Mouse (Mus musculus) embryonic facial prominence, embryonic 10.5 days (tissue): ENCODE data around the gene Cgn. TPM values are rescaled to one million over a fixed set of nuclear protein-coding genes. Genes with fewer than 3 reads are reported as not detected.

ENCODE experiments used
- DNase-seq: peaks from one replicate; pipeline ENCODE4 v3.0.0-alpha.2; 2017; ENCODE audit warnings: low spot score
- H3K27ac ChIP-seq: fragments of 300-500 bp; sonication (generic); replicated peaks from 2 replicates; pipeline ENCODE4 v1.5.1; 2016; ENCODE audit warnings: mild to moderate bottlenecking
- H3K27me3 ChIP-seq: fragments of 300-500 bp; sonication (generic); replicated peaks from 2 replicates; pipeline ENCODE4 v1.6.1; 2016; ENCODE audit warnings: low read depth, mild to moderate bottlenecking; ENCODE audit not compliant: poor library complexity, severe bottlenecking
- H3K36me3 ChIP-seq: fragments of 300-500 bp; sonication (generic); replicated peaks from 2 replicates; pipeline ENCODE4 v1.6.1; 2016; ENCODE audit warnings: mild to moderate bottlenecking, moderate library complexity
- H3K4me1 ChIP-seq: fragments of 300-500 bp; sonication (generic); 2 replicates; pipeline ENCODE4 v1.6.1; 2016
- H3K4me3 ChIP-seq: fragments of 300-500 bp; sonication (generic); 2 replicates; pipeline ENCODE4 v1.5.1; 2016; ENCODE audit warnings: mild to moderate bottlenecking, moderate library complexity
- H3K9me3 ChIP-seq: fragments of 300-500 bp; sonication (generic); 2 replicates; pipeline ENCODE4 v1.6.1; 2016; ENCODE audit warnings: mild to moderate bottlenecking
- WGBS: fragments of 180-500 bp; shearing (Covaris S2); methylation state at CpG from one replicate; pipeline ENCODE4 v1.1.7; 2016; 5-methylcytosine and 5-hydroxymethylcytosine counted together
- polyA plus RNA-seq: library from polyadenylated mRNA; unstranded; fragments of >200 nt; fragmentation: Nextera tagmentation; extraction: Ambion mirVana; gene quantifications from 2 replicates; pipeline ENCODE4 v1.2.1, GENCODE M21; 2016

The Cgn gene
- polyA plus RNA-seq: 10.7 and 10.8 TPM in 2 replicates

DNA sequence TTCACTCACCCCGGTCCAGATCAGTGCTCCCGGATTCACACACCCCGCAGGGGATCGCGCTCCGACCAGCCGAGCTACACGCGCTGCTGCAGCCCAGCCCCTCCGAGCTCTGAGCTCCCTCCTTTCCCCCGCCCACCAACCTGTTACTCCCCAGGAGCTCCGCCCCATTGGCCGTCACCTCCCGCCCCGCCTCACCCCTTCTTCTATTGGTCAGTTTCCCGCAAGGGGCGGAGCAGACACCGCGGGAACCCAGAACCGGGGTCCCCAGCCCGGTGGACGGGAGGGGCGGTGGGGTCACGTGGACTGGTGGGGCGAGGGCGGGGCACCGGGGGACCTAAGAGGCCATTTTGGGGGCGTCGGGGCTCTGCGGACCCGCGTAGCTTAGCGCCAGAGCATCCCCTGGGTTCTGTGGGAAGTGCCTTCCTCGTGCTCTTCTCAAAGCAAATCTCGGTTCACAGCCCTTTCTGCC lies at the start of gene Cgn:
Gene Cgn (minus strand): TSS at position 126 of the 469 bp plus-strand sequence.
- H3K4me1 ChIP-seq: peaks cover 38% of the 10 kb centered on the region
- WGBS: under 1% methylated on average over 35 of the region's 35 CpGs
- H3K4me3 ChIP-seq: peak within 1 kb of the TSS; percentile 68
- no peaks in the 10 kb centered on the region for H3K36me3 ChIP-seq
- DNase-seq: peak; percentile 98
- no peaks in the 10 kb centered on the region for H3K9me3 ChIP-seq
- peaks cover 41% of the 10 kb centered on the region for H3K27me3 ChIP-seq
- H3K27ac ChIP-seq: peak within 1 kb of the TSS; percentile 85

DNA sequence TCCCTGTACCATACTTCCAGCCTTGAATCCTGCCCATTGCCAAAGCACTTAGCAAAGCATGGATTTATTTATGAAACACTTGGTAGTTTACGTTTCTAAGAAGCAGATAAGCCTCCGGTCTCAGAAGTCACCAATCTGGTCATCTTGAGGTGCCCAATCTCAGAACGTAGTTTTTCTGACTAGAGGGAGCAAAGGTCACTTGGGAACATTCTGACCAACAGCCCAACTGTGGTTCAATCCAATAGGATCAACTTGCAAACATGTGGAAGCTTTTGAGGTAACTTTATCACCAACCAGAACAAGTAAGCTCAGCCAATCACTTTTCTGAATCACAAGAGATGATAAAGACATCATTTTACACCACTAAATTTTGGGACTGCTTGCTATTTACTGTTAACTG lies 49.1 kb upstream of the Cgn start:
- DNase-seq: no peak
- H3K27me3 ChIP-seq: no peaks in the 10 kb centered on the region
- H3K36me3 ChIP-seq: peaks cover 5% of the 10 kb centered on the region; the same call in 1 of the 2 replicates
- 79% methylated on average over 3 of the region's 3 CpGs for WGBS
- no peaks in the 10 kb centered on the region for H3K9me3 ChIP-seq
- peaks cover 15% of the 10 kb centered on the region for H3K4me1 ChIP-seq
- H3K27ac ChIP-seq: no peak overlapping the region
- H3K4me3 ChIP-seq: no peak overlapping the region

DNA sequence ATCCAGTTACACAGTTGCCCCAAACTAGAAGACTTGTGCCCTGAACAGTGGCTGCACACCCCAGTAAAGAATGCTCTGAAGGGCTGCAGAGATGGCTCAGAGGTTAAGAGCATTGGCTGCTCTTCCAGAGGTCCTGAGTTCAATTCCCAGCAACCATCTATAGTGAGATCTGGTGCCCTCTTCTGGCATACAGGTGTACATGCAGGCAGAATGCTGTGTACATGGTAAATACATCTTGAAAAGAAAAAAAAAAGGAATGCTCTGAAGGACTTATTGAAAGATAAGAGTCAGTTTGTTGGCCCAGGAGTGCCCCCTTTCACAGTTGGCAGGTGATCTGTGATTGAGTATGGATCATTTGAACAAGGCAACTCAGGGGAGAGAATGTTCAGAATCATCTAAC lies 47.1 kb upstream of the Cgn start:
- no peak overlapping the region for H3K4me3 ChIP-seq
- no peak overlapping the region for H3K27ac ChIP-seq
- no peak for DNase-seq
- H3K27me3 ChIP-seq: no peaks in the 10 kb centered on the region
- H3K36me3 ChIP-seq: no peaks in the 10 kb centered on the region
- H3K4me1 ChIP-seq: peaks cover under 1% of the 10 kb centered on the region; the same call in 1 of the 2 replicates
- H3K9me3 ChIP-seq: no peaks in the 10 kb centered on the region

DNA sequence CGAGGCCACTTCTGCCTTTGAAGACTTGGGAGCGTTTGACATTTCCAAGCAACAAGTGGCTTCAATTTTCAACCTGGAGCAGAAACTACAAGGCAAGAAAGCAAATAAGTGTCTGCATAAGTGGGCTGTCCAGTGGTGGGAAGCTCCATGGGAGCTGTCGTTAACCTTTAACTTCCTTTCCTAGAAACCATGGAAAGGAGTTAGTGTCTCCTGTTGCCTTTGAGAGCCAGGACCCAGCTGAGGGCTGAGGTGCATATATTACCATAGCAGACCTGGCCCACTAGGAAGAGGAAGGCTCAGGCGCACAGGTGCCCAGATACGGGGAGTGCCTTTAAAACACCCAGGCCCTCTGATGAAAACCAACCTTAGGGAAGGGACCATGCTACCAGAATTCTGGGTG lies 46.4 kb upstream of the Cgn start:
- Histone ChIP-seq H3K36me3 (no peaks in the 10 kb centered on the region), H3K9me3 (no peaks in the 10 kb centered on the region), H3K27ac (no peak overlapping the region), H3K4me1 (no peaks in the 10 kb centered on the region), H3K4me3 (no peak overlapping the region), H3K27me3 (no peaks in the 10 kb centered on the region)
- 78% methylated on average over 5 of the region's 5 CpGs for WGBS
- no peak for DNase-seq

DNA sequence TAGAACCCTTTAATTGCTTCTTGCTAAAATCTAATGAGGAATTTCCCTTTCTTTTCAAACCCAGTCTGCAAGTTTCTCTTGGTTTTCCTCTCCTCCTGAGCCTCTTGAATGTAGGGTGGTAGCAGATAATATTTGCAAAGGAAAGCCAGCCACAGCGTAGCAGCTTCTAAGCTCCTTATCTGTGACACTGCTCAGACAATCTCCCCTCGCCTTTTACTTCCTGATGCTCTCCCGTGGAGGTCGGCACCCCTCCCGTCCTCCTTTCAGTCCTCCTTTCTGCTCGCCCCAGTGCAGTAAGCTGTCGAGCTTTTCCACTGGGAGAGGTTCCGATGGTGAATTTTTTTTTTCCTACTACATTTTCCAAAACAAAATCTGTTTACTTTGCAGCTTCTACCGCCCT lies 45.8 kb upstream of the Cgn start:
- no peaks in the 10 kb centered on the region for H3K9me3 ChIP-seq
- H3K27me3 ChIP-seq: no peaks in the 10 kb centered on the region
- 20% methylated on average over 9 of the region's 9 CpGs for WGBS
- H3K36me3 ChIP-seq: no peaks in the 10 kb centered on the region
- no peak for DNase-seq
- H3K4me3 ChIP-seq: no peak overlapping the region
- no peak overlapping the region for H3K27ac ChIP-seq
- no peaks in the 10 kb centered on the region for H3K4me1 ChIP-seq

DNA sequence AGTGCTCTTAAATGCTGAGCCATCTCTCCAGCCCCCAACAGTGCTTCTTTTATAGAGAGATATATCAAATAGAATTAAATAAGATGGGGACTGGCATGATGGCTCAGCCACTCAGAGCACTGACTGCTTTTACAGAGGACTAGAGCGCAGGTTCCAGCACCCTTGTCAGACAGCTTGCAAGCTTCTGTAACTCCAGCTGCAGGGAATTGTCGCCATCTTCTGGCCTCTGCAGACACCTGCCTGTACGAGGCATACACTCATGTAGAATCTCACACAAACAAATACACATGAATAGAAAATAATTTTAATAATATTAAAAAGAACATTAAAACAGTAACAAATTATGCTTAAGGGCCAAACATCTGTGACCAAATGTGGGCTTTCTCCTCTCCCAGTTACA lies 37.8 kb upstream of the Cgn start:
- DNase-seq: no peak
- Histone ChIP-seq H3K36me3 (no peaks in the 10 kb centered on the region), H3K9me3 (no peaks in the 10 kb centered on the region), H3K27ac (no peak overlapping the region), H3K4me3 (no peak overlapping the region), H3K4me1 (peaks cover 10% of the 10 kb centered on the region), H3K27me3 (no peaks in the 10 kb centered on the region)
- WGBS: 79% methylated on average over 3 of the region's 3 CpGs

DNA sequence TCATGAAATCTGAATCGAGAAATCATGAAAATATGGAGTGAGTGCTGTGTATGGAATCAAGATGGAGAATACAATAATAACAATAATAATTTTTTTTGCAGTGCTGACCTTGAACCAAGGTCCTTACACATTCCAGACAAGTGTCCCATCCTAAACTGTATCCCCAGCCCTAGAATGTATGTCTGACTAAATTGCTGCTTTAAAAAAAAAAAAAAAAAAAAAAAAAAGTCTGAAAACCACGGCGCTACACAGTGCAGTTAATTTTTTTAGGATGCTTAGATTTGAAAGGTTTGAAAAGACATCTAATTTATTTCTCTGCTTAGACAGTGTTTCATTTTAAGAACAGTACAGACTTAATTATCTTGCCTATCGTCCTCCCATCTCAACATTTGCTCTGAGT lies 35.8 kb upstream of the Cgn start:
- Histone ChIP-seq H3K27ac (no peak overlapping the region), H3K4me1 (peaks cover 13% of the 10 kb centered on the region), H3K4me3 (peak overlapping the region; percentile 74)

DNA sequence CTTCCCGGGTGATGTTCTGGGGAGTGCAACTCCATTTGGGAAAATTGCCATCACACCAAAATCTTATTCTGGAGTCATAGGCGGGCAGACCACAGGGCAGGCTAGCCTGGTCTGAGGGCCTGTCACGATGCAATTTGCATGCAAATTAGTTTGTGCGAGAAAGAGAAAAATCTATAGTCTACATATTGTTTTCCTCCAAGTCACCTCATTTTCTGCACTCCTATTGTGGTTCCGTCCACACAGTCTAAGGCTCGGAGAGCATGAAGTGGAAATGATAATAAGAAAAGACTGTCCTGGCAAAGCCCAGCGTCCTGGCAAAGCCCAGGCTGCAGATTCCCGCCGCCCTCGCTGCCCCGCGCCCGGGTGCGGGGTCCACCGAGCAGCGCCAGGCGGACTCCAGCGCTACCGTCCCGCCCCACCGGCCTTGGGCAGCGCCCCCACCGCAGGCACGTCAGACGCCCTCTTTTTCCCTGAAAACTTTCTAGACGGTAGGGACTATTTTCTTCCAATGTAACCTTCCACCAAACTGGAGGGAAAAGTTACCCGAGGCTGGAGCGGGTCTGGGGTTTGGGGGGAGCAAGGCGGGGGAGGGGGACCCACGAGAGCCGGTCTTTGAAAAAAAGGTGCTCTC lies 34.8 kb upstream of the Cgn start:
- Histone ChIP-seq H3K27me3 (peaks cover 7% of the 10 kb centered on the region), H3K4me3 (peak overlapping the region; percentile 74), H3K9me3 (no peaks in the 10 kb centered on the region), H3K4me1 (peaks cover 13% of the 10 kb centered on the region), H3K36me3 (no peaks in the 10 kb centered on the region), H3K27ac (peak overlapping the region; percentile 97)
- 3% methylated on average over 31 of the region's 31 CpGs for WGBS
- peak; percentile 77 for DNase-seq

More for the DNA sequence above, 35.8 kb upstream of the Cgn start:
- H3K9me3 ChIP-seq: no peaks in the 10 kb centered on the region
- H3K27me3 ChIP-seq: peaks cover 7% of the 10 kb centered on the region
- DNase-seq: no peak
- H3K36me3 ChIP-seq: no peaks in the 10 kb centered on the region
- 91% methylated on average over 4 of the region's 4 CpGs for WGBS

DNA sequence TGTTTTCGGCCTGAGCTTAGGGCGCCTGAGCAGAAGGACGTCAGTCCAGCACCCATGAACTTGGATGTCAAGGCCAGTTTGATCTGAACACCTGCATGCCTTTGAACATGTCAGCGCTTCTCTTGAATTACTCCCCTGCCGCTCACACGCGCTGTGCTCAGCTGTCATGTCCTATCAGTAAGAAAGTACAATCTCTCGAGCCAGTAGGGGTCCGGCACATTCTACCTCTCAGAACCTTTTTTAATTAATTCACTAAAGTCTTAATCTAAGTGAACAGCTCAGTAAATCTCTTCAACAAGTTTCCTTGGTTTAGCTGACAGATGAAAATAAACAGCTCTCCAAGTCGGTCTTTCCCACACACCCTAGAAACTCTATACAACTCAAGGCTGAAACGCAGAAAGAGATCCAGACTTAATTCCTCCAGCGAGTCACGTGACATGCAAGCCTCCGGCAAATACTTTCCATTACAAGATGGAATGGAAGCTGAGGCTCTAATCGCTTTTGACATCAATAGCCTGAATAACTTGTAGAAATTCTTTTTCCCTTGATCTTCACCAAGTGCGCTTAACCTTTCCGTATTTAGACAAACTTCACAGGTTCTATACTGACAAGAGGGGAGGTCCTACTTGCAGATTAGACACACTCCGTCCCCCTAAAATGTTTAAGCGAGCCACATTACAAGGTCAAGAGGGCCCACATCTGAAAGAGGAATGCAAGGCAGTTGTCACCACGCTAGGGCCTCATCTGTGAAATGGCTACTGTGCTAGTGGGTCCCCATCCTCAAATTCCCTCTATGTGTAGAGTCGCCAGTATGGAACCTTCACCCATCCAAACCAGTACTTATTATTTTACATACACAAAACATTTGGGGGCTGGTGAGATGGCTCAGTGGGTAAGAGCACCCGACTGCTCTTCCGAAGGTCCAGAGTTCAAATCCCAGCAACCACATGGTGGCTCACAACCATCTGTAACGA lies 33.4 kb upstream of the Cgn start:
- H3K36me3 ChIP-seq: no peaks in the 10 kb centered on the region
- no peak overlapping the region for H3K4me3 ChIP-seq
- H3K27me3 ChIP-seq: peaks cover 10% of the 10 kb centered on the region
- H3K9me3 ChIP-seq: no peaks in the 10 kb centered on the region
- peaks cover 13% of the 10 kb centered on the region for H3K4me1 ChIP-seq
- 66% methylated on average over 24 of the region's 24 CpGs for WGBS
- DNase-seq: peak; percentile 48
- no peak overlapping the region for H3K27ac ChIP-seq

DNA sequence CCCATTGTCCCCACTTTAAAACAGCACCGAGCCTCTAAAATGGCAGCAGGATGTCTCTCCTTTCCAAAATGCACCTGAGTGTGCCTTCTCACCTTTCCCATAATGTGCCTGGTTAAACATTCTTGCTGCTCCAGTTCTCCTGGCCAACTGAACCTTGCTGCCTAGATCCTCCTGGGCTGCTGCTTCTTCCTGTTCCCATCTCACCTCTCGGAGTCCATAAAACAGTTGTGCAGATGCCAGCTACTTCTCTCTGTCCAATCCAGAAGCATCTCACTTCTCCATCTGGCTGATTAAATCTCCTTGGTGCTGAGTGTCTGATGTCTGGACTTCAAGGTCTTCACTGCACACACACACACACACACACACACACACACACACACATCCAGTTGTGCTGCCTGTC lies 31.4 kb upstream of the Cgn start:
- H3K36me3 ChIP-seq: no peaks in the 10 kb centered on the region
- peaks cover 10% of the 10 kb centered on the region for H3K27me3 ChIP-seq
- no peak overlapping the region for H3K27ac ChIP-seq
- peaks cover 13% of the 10 kb centered on the region for H3K4me1 ChIP-seq
- 85% methylated on average over 2 of the region's 2 CpGs for WGBS
- no peaks in the 10 kb centered on the region for H3K9me3 ChIP-seq
- H3K4me3 ChIP-seq: no peak overlapping the region
- no peak for DNase-seq

DNA sequence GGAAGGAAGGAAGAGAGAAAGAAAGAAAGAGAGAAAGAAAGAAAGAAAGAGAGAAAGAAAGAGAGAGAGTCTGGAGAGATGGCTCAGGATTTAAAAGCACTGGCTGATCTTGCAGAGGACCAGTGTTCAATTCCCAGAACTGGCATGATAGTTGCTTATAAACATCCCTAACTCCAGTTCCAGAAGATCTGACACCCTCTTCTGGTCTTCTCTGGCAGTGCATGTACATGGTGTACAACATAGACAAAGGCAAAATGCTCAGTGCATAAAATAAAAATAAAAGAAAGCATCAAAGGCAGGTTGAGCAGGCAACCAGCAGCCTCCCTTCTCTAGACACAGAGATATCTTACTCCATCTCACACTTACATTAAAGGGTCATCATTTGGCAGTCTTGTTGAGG lies 29.3 kb upstream of the Cgn start:
- Histone ChIP-seq H3K9me3 (no peaks in the 10 kb centered on the region), H3K4me1 (peaks cover 5% of the 10 kb centered on the region), H3K27ac (no peak overlapping the region), H3K4me3 (no peak overlapping the region), H3K36me3 (no peaks in the 10 kb centered on the region), H3K27me3 (peaks cover 10% of the 10 kb centered on the region)
- DNase-seq: no peak

DNA sequence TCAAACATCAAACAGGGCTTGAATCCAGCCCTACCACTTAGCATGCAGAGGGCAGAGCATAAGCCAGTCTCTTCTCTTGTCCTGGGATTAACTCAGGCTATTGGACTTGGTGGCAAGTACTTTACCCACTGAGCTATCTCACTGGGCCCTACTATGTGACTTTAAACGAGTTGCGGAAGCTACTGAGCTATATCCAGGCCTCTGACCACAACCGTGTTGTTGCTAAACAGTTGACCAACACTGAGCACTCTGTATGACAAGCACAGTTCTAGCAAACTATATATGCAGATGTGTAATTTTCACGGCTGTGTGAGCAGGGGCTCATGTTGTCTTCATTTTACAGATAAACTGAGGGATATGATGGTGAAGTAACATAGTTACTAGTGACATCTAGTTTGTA lies 28.4 kb upstream of the Cgn start:
- Histone ChIP-seq H3K4me1 (peaks cover 2% of the 10 kb centered on the region; the same call in 1 of the 2 replicates), H3K9me3 (no peaks in the 10 kb centered on the region), H3K27ac (no peak overlapping the region), H3K4me3 (no peak overlapping the region), H3K27me3 (peaks cover 10% of the 10 kb centered on the region), H3K36me3 (no peaks in the 10 kb centered on the region)
- DNase-seq: no peak
- 82% methylated on average over 4 of the region's 4 CpGs for WGBS

DNA sequence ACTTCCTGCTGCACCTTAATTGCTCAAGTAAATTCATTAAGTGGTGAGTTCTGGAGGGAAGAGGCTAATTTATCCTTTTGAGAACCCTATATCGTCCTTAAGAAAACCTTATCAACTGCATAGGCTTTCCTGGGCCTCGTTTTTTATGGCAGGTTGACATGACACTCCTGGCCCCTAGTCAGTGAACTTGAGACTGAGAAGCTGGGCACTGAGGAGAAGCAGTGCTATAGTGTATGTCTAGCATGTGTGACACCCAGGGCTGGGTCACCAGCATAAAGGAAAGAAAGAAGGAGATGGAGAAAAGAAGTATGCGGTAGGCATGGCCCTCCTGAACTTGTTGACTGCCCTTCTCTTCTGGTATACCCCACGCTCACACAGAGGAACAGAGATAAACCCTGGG lies 27.8 kb upstream of the Cgn start:
- WGBS: 87% methylated on average over 4 of the region's 4 CpGs
- Histone ChIP-seq H3K27me3 (peaks cover 10% of the 10 kb centered on the region), H3K36me3 (no peaks in the 10 kb centered on the region), H3K9me3 (no peaks in the 10 kb centered on the region), H3K4me1 (peaks cover 2% of the 10 kb centered on the region; the same call in 1 of the 2 replicates), H3K27ac (no peak overlapping the region), H3K4me3 (no peak overlapping the region)
- no peak for DNase-seq
